Mouse (Mus musculus): Measurements from ENCODE around the gene Zscan22. TPM values are rescaled to one million over a fixed set of nuclear protein-coding genes. Genes with fewer than 3 reads are reported as not detected.

Gene Zscan22
- 8.4 and 18.4 TPM in 2 replicates for polyA plus RNA-seq (2012; rRNA removed; ENCODE audit: low replicate concordance)

GRCm38 (mm10) chr7:12897655-12898410 lies at the start of gene Zscan22:
Zscan22 (plus strand) TSS chr7:12897815.

GRCm38 (mm10) chr7:12880911-12881660 lies 16.5 kb upstream of the Zscan22 start, which contains the start of gene Zfp128:
Zfp128 (plus strand) TSS chr7:12881177.

GRCm38 (mm10) chr7:12921705-12922465 lies 24.3 kb downstream of the Zscan22 start, which contains the start of gene Rps5:
Rps5 (plus strand) TSS chr7:12922290.

GRCm38 (mm10) chr7:12927191-12927680 lies 29.6 kb downstream of the Zscan22 start, which contains the start of gene Rnf225:
Rnf225 (plus strand) TSS chr7:12927416.

Other genes starting within 250 kb of the Zscan22 start
- not detected in 2 replicates for gene Vmn2r55, start 212.8 kb upstream of the Zscan22 start, polyA plus RNA-seq (2012; rRNA removed; ENCODE audit: low replicate concordance)
- gene Vmn2r56, start 162.8 kb upstream of the Zscan22 start, polyA plus RNA-seq (2012; rRNA removed; ENCODE audit: low replicate concordance): not detected in 2 replicates
- 0.91 and 1.9 TPM in 2 replicates for gene Zscan18, start 94.2 kb upstream of the Zscan22 start, polyA plus RNA-seq (2012; rRNA removed; ENCODE audit: low replicate concordance)
- gene Zfp329, start 79.0 kb upstream of the Zscan22 start, polyA plus RNA-seq (2012; rRNA removed; ENCODE audit: low replicate concordance): 0.79 and 2.4 TPM in 2 replicates
- gene Zfp110, start 63.1 kb upstream of the Zscan22 start, polyA plus RNA-seq (2012; rRNA removed; ENCODE audit: low replicate concordance): 7.8 and 12.3 TPM in 2 replicates
- gene Zfp128, start 16.6 kb upstream of the Zscan22 start, polyA plus RNA-seq (2012; rRNA removed; ENCODE audit: low replicate concordance): 0.56 and 1.6 TPM in 2 replicates
- gene Rps5, start 24.5 kb downstream of the Zscan22 start, polyA plus RNA-seq (2012; rRNA removed; ENCODE audit: low replicate concordance): 2,239 and 2,291 TPM in 2 replicates
- 1.4 and 1.6 TPM in 2 replicates for gene Rnf225, start 29.6 kb downstream of the Zscan22 start, polyA plus RNA-seq (2012; rRNA removed; ENCODE audit: low replicate concordance)
- 6.7 and 10.3 TPM in 2 replicates for gene Zfp324, start 68.0 kb downstream of the Zscan22 start, polyA plus RNA-seq (2012; rRNA removed; ENCODE audit: low replicate concordance)
- 5.9 and 6.8 TPM in 2 replicates for gene Zfp446, start 80.0 kb downstream of the Zscan22 start, polyA plus RNA-seq (2012; rRNA removed; ENCODE audit: low replicate concordance)
- 0.32 and 3.3 TPM in 2 replicates for gene Slc27a5, start 100.4 kb downstream of the Zscan22 start, polyA plus RNA-seq (2012; rRNA removed; ENCODE audit: low replicate concordance)
- gene Trim28, start 101.3 kb downstream of the Zscan22 start, polyA plus RNA-seq (2012; rRNA removed; ENCODE audit: low replicate concordance): 236 and 280 TPM in 2 replicates
- gene Zbtb45, start 112.2 kb downstream of the Zscan22 start, polyA plus RNA-seq (2012; rRNA removed; ENCODE audit: low replicate concordance): 27.8 and 61.8 TPM in 2 replicates
- gene Chmp2a, start 137.0 kb downstream of the Zscan22 start, polyA plus RNA-seq (2012; rRNA removed; ENCODE audit: low replicate concordance): 50.6 and 56.2 TPM in 2 replicates
- 147 and 206 TPM in 2 replicates for gene Ube2m, start 140.5 kb downstream of the Zscan22 start, polyA plus RNA-seq (2012; rRNA removed; ENCODE audit: low replicate concordance)
- 1.4 and 2.4 TPM in 2 replicates for gene Mzf1, start 156.9 kb downstream of the Zscan22 start, polyA plus RNA-seq (2012; rRNA removed; ENCODE audit: low replicate concordance)
- not detected in 2 replicates for gene Vmn1r85, start 197.4 kb downstream of the Zscan22 start, polyA plus RNA-seq (2012; rRNA removed; ENCODE audit: low replicate concordance)
- gene Vmn1r86, start 222.1 kb downstream of the Zscan22 start, polyA plus RNA-seq (2012; rRNA removed; ENCODE audit: low replicate concordance): not detected in 2 replicates
- not detected in 2 replicates for gene Vmn1r87, start 242.3 kb downstream of the Zscan22 start, polyA plus RNA-seq (2012; rRNA removed; ENCODE audit: low replicate concordance)